Mouse (Mus musculus) heart, embryonic 14.5 days (tissue): ENCODE data around the gene Eif4g3. TPM values are rescaled to one million over a fixed set of nuclear protein-coding genes. Genes with fewer than 3 reads are reported as not detected.

Source experiments
- ATAC-seq: fragments of 200-750 bp; cut with Nextera tagmentation; 2 replicates; pipeline ENCODE4 v1.8.0; 2017; ENCODE audit warnings: low read depth, moderate TSS enrichment; ENCODE audit not compliant: insufficient number of reproducible peaks, insufficient read depth, low FRiP score
- H3K27ac ChIP-seq, 2 experiments: fragments of 200-500 bp in 1 of 2; fragments of 300-500 bp in 1 of 2; sonication (generic) in 1 of 2; replicated peaks in 1 of 2; 2 replicates each; pipeline ENCODE4 v1.5.1; 2012 to 2014; ENCODE audit warnings: low read depth in 2 of 2, low read length in 2 of 2, control low read depth in 1 of 2, mild to moderate bottlenecking in 1 of 2, mixed read lengths in 1 of 2; ENCODE audit not compliant: control insufficient read depth in 1 of 2, insufficient read depth in 1 of 2
- H3K27me3 ChIP-seq: fragments of 300-500 bp; sonication (generic); 2 replicates; pipeline ENCODE4 v1.6.1; 2014; ENCODE audit warnings: mild to moderate bottlenecking, low read length, control low read depth; ENCODE audit not compliant: control insufficient read depth, insufficient read depth
- H3K36me3 ChIP-seq: fragments of 300-500 bp; sonication (generic); 2 replicates; pipeline ENCODE4 v1.6.1; 2014; ENCODE audit warnings: mild to moderate bottlenecking, control low read depth, low read length, mixed read lengths; ENCODE audit not compliant: control insufficient read depth, insufficient read depth
- H3K4me1 ChIP-seq, 2 experiments: fragments of 200-500 bp in 1 of 2; fragments of 300-500 bp in 1 of 2; sonication (generic) in 1 of 2; 2 replicates each; pipeline ENCODE4 v1.6.1; 2012 to 2014; ENCODE audit warnings: low read length in 2 of 2, control low read depth in 1 of 2, mixed read lengths in 1 of 2; ENCODE audit not compliant: control insufficient read depth in 2 of 2, insufficient read depth in 2 of 2
- H3K4me2 ChIP-seq: fragments of 300-500 bp; sonication (generic); 2 replicates; pipeline ENCODE4 v1.6.1; 2014; ENCODE audit warnings: mild to moderate bottlenecking, low read length
- H3K4me3 ChIP-seq, 2 experiments: fragments of 200-500 bp in 1 of 2; fragments of 300-500 bp in 1 of 2; sonication (generic) in 1 of 2; 2 replicates each; pipeline ENCODE4 v1.5.1; 2012 to 2014; ENCODE audit warnings: low read length in 2 of 2, mild to moderate bottlenecking in 2 of 2, control low read depth in 1 of 2, low read depth in 1 of 2, moderate library complexity in 1 of 2; ENCODE audit not compliant: control insufficient read depth in 1 of 2, insufficient read depth in 1 of 2
- H3K9ac ChIP-seq: fragments of 300-500 bp; sonication (generic); 2 replicates; pipeline ENCODE4 v1.6.1; 2014; ENCODE audit warnings: mild to moderate bottlenecking, low read length
- H3K9me3 ChIP-seq: fragments of 300-500 bp; sonication (generic); 2 replicates; pipeline ENCODE4 v1.6.1; 2016; ENCODE audit warnings: low read length, control low read depth; ENCODE audit not compliant: control insufficient read depth
- WGBS: fragments of 180-500 bp; shearing (Covaris S2); extraction: QIAGEN DNeasy Blood & Tissue Kit; methylation state at CpG from one replicate; pipeline ENCODE4 v1.1.7; 2014; 5-methylcytosine and 5-hydroxymethylcytosine counted together
- polyA plus RNA-seq: library from polyadenylated mRNA; unstranded; fragments of >200 nt; fragmentation: Nextera tagmentation; extraction: Ambion mirVana; gene quantifications from 2 replicates; pipeline ENCODE4 v1.2.1, GENCODE M21; 2014

The Eif4g3 gene
- polyA plus RNA-seq, 1 experiment from 2014 or later, result 24.9 TPM

DNA sequence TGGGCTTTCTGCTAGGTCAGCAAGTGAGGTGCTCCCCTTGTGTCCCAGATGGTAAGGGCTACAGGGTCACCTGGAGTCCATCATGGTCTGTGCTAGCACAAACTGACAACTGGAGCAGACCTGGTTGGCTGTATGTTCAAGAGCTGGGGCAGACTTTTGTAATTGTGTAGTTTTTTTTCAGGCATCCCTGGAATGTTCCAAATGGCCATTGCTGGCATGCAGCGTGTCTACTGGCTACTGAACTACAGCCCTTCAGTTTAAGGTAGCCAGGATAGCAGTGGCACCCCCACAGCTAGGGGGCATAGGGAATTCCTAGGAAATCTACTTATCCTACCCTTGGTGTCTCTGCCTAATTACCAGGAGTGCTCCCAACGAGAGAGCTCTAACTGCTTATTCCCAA is 115.7 kb downstream of the Eif4g3 start:
- Histone ChIP-seq H3K9ac (no peak overlapping the region), H3K36me3 (peaks cover 72% of the 10 kb centered on the region)
- WGBS, result 54% methylated on average over 2 of the region's 2 CpGs

DNA sequence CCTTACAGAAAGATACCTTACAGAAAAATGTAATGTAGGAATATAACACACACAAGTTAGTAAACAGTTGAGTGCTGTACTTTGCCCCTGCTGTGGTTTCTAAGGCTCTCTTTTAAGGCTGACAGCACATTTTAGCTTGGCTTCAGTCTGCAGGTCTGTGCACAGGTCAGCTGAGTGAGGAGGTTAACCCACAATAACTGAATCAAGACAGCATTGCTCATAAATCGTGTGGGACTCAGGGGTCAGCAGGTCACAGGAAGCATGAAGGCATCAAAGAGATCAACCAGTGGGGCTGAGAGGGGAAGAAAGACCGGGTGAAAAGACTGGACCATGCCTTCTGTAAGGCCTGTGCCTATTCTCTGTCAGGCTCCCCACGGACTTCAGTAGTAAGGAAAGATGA is 116.5 kb downstream of the Eif4g3 start:
- Histone ChIP-seq H3K27me3 (no peaks in the 10 kb centered on the region), H3K4me2 (no peak overlapping the region), H3K9ac (no peak overlapping the region), H3K9me3 (no peaks in the 10 kb centered on the region), H3K27ac (no peak overlapping the region), H3K4me3 (no peak overlapping the region), H3K4me1 (peaks cover 0 to 3% of the 10 kb centered on the region in 2 experiments; a peak in 1 of 4 replicates), H3K36me3 (peaks cover 70% of the 10 kb centered on the region)
- no peak for ATAC-seq
- WGBS, result 71% methylated on average over 3 of the region's 3 CpGs

More for the DNA sequence above, 115.7 kb downstream of the Eif4g3 start:
- H3K4me3 ChIP-seq, result no peak overlapping the region
- H3K27ac ChIP-seq, result no peak overlapping the region
- peaks cover 0 to 3% of the 10 kb centered on the region in 2 experiments; a peak in 1 of 4 replicates for H3K4me1 ChIP-seq
- H3K9me3 ChIP-seq, result no peaks in the 10 kb centered on the region
- ATAC-seq, result no peak
- H3K4me2 ChIP-seq, result no peak overlapping the region
- no peaks in the 10 kb centered on the region for H3K27me3 ChIP-seq

DNA sequence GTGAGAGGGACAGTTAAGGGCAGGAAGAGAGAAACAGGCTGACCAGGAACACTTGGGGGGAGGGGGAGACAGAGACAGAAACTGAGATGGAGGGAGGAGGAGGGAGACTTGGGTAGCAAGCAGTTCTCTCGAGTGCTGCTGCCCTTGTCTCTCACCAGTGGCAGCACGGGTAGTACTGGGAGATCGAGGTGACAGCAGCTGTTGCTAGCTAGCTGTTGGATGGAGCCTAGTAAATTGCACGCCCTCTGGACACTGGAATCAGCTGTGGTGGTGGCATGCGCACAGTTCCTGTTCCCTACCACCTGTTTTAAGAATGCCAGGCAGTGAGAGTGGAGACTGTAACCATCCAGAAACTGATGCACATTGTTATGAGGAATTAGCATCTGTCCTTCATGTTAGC is 119.0 kb downstream of the Eif4g3 start:
- peaks cover 65% of the 10 kb centered on the region for H3K36me3 ChIP-seq
- no peak for ATAC-seq
- H3K27me3 ChIP-seq, result no peaks in the 10 kb centered on the region
- H3K9ac ChIP-seq, result no peak overlapping the region
- no peak overlapping the region for H3K27ac ChIP-seq
- no peaks in the 10 kb centered on the region for H3K9me3 ChIP-seq
- H3K4me1 ChIP-seq, result peaks cover 0 to 3% of the 10 kb centered on the region in 2 experiments; a peak in 1 of 4 replicates
- no peak overlapping the region for H3K4me3 ChIP-seq
- H3K4me2 ChIP-seq, result no peak overlapping the region
- WGBS, result 64% methylated on average over 5 of the region's 5 CpGs

DNA sequence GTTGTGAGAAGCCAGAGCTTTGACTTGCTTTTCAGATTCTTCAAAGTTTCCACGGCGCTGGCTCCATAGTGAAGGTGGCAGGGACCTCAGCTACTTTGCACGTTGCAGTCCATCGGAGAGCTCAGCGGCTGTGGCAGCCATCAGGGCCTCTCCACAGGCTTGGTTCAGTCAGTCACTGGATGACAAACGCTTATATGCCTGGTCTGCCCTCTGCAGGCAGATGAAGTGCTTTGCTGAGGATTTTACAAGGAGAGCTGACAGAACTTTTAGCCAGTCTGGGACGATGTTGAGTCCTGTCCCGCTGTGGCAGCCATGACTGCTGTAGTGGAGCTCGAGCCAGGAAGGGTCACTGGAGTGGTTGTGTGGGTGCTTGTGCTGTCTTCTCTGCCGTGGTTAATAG is 126.9 kb downstream of the Eif4g3 start:
- peaks cover 70% of the 10 kb centered on the region for H3K36me3 ChIP-seq

DNA sequence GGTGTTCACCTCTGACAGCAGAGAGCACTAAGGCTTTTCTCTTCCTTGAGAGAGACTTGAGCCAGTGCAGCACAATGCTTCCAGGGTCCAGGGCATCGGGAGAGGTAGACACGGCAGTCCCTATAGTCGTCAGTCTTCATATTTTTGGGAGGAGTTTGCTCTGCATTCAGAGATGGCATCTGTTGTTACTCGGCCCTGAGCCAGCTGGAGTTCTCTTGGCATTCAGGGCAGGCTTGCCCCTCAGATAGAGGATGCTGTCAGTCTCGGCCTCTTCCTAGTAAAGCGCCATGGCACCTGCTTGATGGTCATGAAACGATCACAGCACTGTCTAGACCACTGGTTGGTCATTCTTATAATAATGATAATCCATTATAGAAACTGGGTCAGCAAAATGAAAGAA is 131.2 kb downstream of the Eif4g3 start:
- no peaks in the 10 kb centered on the region for H3K27me3 ChIP-seq
- no peak for ATAC-seq
- H3K27ac ChIP-seq, result no peak overlapping the region
- H3K4me3 ChIP-seq, result no peak overlapping the region
- no peak overlapping the region for H3K4me2 ChIP-seq
- WGBS, result 84% methylated on average over 7 of the region's 7 CpGs
- peaks cover 71% of the 10 kb centered on the region for H3K36me3 ChIP-seq
- no peak overlapping the region for H3K9ac ChIP-seq
- H3K4me1 ChIP-seq, result no peaks in the 10 kb centered on the region
- H3K9me3 ChIP-seq, result no peaks in the 10 kb centered on the region

More for the DNA sequence above, 126.9 kb downstream of the Eif4g3 start:
- Histone ChIP-seq H3K4me3 (no peak overlapping the region), H3K4me2 (no peak overlapping the region), H3K27me3 (no peaks in the 10 kb centered on the region), H3K27ac (no peak overlapping the region), H3K9ac (no peak overlapping the region), H3K4me1 (no peaks in the 10 kb centered on the region), H3K9me3 (no peaks in the 10 kb centered on the region)
- ATAC-seq, result no peak
- WGBS, result 49% methylated on average over 10 of the region's 10 CpGs

DNA sequence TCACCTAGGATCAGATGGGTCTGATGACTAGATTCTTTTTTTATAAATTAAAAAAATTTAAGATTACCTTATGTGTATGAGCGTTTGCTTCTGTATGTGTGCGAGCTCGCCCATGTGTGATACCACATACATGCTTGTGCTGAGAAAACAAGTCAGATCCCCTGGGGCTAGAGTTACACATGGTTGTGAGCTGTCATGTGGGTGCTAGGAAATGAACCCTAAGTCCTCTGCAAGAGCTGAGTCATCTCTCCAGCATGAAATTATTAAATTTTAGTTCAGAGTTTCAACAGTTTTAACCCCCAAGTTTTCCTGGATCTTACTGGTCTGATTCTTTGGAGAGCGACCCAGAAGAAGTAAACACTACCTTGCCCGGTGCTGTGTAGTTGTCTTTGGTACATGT is 134.5 kb downstream of the Eif4g3 start:
- H3K9ac ChIP-seq, result no peak overlapping the region
- no peak overlapping the region for H3K27ac ChIP-seq
- H3K4me2 ChIP-seq, result no peak overlapping the region
- no peaks in the 10 kb centered on the region for H3K9me3 ChIP-seq
- 90% methylated on average over 5 of the region's 5 CpGs for WGBS
- no peak overlapping the region for H3K4me3 ChIP-seq
- no peaks in the 10 kb centered on the region for H3K27me3 ChIP-seq
- H3K36me3 ChIP-seq, result peaks cover 58% of the 10 kb centered on the region
- peaks cover 0 to 8% of the 10 kb centered on the region in 2 experiments; a peak in 1 of 4 replicates for H3K4me1 ChIP-seq
- no peak for ATAC-seq

DNA sequence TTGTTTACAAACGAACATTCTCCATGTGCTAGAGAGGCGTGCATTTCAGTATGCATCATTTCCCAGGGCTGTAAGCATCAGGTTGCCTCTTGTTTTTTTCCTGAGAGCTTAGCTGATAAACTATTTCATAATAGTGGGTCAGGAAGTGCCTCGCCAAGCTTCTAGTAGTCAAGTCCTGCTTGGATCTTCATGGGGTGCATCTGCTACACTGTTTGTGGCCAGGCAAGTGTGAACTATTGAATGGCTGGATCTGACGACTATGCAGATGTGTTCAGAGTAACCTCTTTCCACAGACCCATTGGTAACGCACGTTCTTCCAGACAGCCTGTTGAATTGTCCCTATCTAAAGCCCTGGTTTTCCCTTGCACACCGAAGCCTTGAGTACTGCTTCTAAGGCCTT is 135.0 kb downstream of the Eif4g3 start:
- peaks cover 0 to 8% of the 10 kb centered on the region in 2 experiments; a peak in 1 of 4 replicates for H3K4me1 ChIP-seq
- H3K9me3 ChIP-seq, result no peaks in the 10 kb centered on the region
- no peak overlapping the region for H3K4me2 ChIP-seq
- H3K4me3 ChIP-seq, result no peak overlapping the region
- H3K36me3 ChIP-seq, result peaks cover 59% of the 10 kb centered on the region
- no peaks in the 10 kb centered on the region for H3K27me3 ChIP-seq
- WGBS, result 90% methylated on average over 7 of the region's 7 CpGs
- no peak for ATAC-seq
- no peak overlapping the region for H3K27ac ChIP-seq
- H3K9ac ChIP-seq, result no peak overlapping the region

DNA sequence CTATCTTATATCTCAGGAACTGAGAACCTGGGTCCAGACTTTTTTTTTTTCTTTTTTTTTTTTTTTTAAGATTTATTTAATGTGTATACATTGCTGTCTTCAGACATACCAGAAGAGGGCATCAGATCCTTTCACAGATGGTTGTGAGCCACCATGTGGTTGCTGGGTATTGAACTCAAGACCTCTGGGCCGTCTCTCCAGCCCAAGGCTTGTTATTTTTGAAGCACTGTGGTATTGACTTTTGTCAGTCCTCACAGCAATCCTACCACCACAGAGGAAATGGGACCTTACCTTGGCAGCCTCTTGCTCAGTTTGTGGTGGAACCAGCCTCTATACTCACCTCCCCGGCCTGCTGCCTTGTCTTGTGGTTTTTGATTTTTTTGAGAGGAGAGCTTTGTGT is 137.3 kb downstream of the Eif4g3 start:
- no peak for ATAC-seq
- Histone ChIP-seq H3K4me1 (peaks cover 0 to 8% of the 10 kb centered on the region in 2 experiments; a peak in 1 of 4 replicates), H3K9me3 (no peaks in the 10 kb centered on the region), H3K36me3 (peaks cover 60% of the 10 kb centered on the region), H3K4me3 (no peak overlapping the region), H3K27me3 (no peaks in the 10 kb centered on the region), H3K4me2 (no peak overlapping the region), H3K27ac (no peak overlapping the region), H3K9ac (no peak overlapping the region)
- 74% methylated on average over 2 of the region's 2 CpGs for WGBS
